Mouse (Mus musculus): Measurements from ENCODE around the gene Aoc2.

GRCm38 (mm10) chr11:101315082-101315650, 9.7 kb upstream of the Aoc2 start:
- TF ChIP-seq CTCF (IDR thresholded peaks at IDR 0.05; ENCODE audit: extremely low read depth, insufficient read depth, insufficient read length, insufficient replicate concordance) = no peak
- no peak for TF ChIP-seq POLR2A (IDR thresholded peaks at IDR 0.05; ENCODE audit: low read depth, low read length)

Data from spleen, adult 2 months (tissue).